Mouse (Mus musculus): ENCODE measurements around the gene Dgki.

The Dgki gene

DNA sequence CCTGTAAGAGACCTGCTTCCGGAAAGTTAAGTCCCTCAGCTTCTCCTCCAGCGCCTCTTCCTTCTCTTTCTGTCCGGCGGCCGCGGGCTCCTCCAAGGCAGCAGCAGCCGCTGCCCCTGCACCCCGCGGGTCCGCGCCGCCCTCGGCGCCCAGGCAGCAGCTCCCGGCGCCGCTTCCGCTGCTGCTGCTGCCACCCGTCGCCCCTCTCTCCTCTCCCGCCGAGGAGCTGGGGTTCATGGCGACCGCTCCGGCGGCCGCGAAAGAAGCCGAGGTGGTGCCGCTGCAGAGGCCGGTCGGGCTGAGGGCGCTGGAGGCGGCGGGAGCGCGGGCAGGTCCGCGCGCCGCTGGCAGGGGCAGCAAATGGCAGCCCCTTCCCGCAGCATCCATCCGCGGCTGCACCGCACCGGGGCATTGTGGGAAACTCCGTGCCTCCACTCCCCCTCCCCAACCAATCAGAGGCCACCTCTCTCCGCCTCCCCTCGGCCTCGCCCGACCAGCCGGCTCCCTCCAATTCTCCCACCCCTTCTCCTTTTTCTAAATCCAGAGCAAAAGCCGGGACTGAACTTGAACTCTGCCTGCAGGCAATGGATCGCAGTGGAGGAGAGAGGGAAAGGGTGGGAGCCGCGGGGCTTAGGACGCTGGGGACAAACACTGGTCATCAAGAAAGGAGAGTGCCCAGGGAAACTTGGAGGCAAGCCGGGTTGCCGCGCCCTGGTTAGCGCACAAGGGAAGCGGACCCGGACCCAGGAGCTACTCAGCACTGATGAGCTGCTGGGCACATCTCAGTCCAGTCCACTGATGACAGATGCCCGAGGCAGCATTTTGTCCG is at the start of gene Dgki:
Dgki (minus strand) TSS at position 623 of the 829 bp plus-strand sequence.
- DNase-seq (ENCODE audit: extremely low spot score), result peak; percentile 66

DNA sequence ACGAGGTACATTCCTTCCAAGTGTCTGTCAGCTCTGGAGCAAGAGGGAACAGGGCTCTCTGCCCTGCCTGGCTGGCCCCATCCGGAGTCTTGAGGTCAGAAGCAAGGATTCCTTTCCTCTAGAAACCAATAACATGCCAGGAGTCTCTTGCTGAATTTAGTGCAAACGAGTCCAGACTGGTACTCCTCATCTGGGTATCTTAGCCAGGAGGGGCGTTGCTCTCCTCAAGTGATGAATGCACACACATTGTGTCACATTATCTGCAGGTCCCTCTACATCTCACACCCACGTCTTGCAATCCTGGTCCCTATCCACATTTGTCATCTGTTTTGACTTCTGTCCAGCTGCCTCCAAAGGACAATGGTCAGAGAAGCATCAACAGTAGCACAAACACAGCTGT is 47.6 kb upstream of the Dgki start:
- DNase-seq (ENCODE audit: extremely low spot score), result no peak

DNA sequence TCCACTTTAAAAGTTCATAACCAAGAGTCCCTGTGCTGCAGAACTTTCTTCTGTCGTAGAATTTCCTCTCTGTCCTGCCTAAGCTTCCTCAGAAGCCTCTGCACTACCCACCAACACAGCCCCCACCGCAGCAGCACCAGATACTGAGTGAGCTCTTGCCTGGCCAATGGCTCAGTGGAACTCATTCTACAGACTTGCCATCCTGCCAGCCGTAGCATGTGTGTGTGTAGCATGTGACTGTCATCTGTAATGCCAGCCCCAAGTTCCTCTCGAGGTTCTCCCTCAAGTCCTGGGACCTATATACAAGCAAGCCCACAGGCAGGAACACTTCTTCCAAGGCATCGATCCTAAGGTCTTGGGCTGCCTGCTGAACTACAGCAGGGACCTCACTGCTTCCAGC is 38.1 kb upstream of the Dgki start:
- no peak for DNase-seq (ENCODE audit: extremely low spot score)

DNA sequence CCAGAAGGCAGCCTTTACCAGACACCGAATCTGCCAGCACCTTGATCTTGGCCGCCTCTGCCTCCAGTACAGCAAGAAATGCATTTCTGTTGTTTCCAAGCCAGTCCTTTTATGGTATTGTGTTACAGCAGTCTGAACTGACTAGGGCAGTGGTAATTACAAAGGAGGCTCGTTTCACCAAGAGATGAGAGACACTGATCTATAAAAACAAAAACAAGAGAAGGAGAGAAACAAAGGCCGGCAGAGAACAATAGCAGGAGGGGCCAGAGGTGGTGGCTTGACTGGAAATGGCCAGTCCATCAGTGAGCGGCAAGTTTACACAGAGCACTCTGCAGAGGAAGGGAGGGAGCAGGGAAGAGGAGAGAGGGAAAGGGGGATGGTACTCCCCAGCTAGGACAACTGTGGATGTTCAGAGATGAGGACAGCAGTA is 36.9 kb upstream of the Dgki start:
- no peak for DNase-seq (ENCODE audit: extremely low spot score)

DNA sequence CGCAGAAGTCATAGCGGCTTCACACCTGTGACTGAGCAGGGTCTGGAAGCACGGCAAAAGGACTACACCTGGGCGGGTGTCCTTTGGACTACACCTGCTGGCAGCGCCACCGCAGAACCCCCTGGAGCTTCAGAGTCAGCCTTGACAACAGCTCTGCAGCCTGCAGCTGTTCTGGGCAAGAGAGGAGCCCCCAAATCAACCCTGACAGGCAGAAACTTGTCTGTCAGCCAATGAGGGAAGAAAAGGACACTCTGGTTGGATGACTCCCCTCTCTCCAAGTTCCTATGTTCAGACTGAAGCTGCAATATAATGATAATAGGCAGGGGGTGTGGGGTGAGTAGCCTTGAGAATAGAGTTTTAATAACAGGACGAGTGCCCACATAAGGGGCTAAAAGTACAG is 36.4 kb upstream of the Dgki start:
- no peak for DNase-seq (ENCODE audit: extremely low spot score)

DNA sequence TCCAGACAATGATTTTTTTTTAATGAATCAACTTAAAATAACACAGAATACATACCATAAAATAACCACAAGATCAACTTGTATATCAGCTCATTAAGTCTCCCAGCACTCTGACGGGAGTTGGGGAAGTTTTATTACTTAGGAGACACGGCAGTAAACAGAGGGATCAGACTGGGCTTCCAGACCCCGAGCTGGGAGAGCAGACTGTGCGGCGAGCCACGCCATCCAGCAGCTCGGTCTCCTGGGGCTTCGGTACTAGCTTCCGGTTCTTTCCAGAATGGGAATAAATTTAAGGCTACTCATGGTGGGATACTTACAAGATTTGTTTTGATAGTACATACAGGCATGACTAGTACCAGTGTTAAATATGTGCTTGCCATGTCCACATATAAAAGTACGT is 32.9 kb upstream of the Dgki start:
- DNase-seq (ENCODE audit: extremely low spot score), result no peak

DNA sequence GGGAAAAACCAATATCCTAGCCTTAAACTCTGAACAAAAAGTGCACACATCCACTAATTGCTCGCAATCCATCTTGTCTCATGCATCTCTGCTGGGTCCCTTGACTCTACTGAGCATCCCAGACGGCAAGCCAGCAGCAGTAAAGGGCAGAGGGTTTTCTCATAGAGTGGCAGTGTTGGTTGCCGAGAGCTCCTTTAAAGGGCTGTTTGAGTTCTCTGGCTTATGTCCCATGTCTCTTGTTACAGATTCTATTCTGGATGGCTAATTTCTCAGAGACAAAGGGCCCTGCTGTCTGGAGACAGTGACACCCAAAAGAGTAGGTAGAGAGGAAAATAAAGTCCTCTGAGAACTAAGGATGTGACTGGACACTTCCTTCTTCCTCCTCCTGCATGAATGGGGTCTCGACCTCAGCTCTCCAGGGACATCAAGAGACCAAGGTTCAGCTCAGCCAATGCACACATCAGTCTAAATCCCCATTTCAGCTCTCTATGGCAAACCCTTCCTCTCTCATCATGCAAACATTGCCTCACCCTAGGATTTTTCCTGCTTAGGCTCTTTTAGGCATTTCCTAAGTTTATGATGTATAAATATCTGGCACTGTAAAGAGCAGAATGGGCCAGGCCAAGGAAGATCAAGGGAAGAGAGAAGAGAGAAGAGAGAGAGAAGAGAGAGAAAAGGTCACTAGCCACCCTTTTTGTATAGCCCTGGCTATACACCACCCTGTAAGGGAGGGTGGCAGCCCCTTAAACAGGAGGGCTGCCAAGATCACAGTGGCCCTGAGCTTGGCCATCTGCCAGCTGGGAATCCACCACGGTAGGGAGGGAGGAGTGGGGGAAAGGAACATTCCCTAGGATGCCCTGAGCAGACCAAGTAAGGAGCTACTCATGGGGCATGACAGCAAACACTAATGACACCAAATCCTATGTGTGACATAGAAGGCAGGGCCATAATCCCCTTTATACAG is 30.2 kb upstream of the Dgki start:
- no peak for DNase-seq (ENCODE audit: extremely low spot score)

DNA sequence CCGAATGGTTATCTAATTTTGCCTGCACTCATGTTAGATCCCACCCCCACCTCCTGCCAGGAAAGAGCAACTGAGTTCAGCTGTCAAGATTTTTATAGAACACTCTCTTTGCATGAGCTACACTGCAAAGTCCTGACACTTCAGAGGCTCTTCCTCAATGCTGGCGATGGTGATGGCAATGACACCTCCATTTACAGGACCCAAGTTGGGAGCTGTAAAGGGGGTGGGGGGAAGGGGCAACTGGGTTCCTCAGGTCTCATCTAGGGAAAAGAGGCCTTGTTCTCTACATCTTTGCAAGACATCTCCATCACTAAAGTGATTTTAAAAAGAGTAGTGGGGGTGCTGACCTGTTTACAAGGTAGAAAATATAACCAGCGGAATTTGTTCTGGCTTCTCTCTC is 29.4 kb upstream of the Dgki start:
- DNase-seq (ENCODE audit: extremely low spot score), result no peak

DNA sequence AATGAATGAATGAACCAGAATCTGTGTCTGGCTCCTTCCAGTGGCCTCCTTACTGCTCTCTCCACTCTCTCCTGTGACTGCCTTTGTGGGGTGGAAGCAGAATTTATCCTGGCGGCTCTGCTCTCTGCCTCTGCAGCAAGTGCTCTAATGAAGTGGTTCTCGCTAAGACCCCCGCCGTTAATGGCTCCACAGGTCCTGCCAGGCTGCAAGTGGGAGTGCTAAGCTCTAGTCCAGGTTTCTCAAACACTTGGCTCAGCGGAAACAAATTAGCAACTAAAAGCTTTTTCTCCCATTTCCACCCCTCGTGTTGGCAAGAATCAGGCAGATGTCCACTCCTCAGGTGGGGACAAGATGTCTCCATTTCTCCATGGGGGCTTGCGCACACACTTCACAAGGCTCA is 28.7 kb upstream of the Dgki start:
- DNase-seq (ENCODE audit: extremely low spot score), result no peak

DNA sequence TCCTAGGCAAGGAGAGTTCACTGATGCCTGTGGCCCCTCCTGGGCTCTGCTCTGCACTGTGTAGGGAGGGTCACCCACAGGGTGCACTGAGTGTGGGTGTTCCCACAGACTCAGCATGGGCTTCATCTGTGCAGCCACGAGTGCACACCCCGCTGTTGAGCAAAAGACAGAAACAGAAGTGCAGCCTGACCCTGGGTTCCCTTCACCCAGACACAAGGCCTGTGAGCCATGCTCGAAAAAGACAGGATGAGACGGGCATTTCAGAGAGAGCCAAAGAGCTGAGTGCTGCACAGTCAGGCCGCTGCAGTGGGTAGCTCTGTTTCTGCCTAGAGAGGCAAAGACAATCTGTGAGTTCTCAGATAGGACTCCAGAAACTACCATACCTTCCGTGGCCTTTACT is 27.5 kb upstream of the Dgki start:
- DNase-seq (ENCODE audit: extremely low spot score), result no peak

DNA sequence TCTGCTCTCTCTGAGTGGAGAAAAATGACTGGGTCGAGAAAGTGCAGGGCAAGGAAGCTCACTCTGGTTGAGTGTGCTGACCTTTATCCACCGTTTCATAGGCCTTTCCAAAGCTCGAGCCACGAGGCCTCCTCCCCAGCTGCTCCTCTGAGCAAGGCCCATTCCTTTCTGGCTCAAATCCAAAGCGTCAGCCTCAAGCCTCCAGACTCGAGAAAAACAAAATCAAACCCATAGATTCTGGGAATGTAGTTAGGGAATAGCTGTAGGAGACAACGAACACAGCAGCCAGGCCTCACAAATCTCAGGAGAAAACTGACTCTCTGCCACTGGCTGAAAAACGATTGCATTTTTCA is 26.6 kb upstream of the Dgki start:
- DNase-seq (ENCODE audit: extremely low spot score), result no peak

DNA sequence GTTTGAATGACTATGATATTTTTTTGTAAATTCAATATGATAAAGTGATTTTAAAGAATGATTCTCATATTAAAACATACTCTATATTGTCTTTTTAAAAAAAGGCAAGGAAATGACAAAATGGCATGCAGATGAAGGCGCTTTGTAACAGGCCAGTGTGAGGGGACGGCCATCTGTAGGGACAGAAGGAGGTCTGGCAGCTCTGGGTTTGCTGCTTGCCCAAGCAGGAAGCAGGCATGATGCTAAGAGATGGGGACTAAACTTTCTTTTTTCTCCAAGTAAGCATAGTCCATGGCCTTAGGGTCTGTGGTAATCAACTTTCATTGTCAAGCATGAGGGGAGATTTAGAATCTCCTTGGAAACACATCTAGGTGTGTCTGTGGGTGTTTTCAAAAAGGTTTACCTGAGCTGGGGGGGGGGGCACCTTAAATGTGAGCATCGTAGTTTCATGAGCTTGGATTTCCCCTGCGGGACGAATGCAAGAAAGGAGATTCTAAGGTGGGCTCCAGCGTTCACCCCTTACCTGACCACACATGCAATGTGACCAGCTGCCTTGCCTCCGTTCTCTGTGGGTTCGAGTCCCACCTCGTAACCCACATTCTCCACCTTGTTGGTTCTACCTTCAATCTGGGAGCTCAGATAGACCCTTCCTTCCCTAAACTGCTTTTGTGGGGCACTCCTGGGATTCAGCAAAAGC is 26.1 kb upstream of the Dgki start:
- DNase-seq (ENCODE audit: extremely low spot score), result no peak

DNA sequence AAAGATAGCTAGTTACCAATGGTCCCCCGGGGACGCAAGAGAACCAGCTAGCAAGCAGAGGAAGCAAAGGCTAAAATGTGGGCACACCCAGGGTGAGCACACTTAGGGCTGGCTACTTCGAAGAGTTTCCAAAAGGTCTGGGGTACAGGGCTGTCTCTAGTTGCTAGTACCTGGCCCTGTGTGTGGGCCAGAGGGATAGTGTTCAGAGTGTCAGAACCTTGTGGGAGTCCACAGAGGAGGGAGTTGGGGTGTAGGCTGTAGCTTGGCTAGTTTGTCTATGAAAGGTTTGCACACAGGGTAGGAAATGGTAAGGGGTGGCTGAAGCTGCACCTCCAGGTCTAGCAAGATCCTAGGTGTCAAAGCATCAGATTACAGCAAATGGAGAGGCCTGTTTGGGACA is 25.1 kb upstream of the Dgki start:
- no peak for DNase-seq (ENCODE audit: extremely low spot score)

DNA sequence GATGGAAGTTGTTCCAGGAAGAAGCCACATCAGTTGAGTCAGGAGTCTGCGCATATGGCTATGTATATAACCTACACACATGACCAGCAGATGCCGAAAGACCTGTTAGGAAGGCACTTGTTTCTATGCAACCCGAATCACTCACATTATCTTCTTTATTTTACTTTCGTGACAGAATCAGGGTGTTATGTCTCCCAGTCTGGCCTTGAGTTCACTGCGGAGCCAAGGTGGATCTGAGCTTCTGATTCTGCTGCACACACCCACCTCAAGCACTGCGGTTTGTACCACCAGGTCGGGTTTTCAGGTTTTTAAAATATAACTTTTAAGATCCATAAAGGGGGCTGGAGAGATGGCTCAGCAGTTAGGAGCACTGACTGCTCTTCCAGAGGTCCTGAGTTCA is 22.7 kb upstream of the Dgki start:
- DNase-seq (ENCODE audit: extremely low spot score), result no peak

DNA sequence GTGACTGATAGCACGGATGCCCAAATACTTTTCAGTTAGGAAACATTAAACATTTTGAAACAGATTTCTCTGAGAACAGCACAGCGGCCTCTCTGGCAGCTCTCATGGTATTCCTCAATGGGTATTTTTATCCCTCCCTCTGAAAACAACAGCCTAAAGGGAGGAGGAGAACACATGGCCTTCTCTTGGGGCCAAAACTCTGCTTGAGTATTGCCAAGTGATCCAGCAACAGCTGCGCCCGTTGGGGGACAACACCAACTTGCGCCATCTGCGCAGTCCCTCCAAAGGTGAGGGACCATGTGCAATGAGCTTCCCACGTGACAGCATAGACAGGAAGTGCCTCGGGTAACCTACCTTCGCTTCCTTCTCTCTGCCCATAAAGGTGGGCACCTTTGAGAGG is 22.1 kb upstream of the Dgki start:
- DNase-seq (ENCODE audit: extremely low spot score), result no peak

DNA sequence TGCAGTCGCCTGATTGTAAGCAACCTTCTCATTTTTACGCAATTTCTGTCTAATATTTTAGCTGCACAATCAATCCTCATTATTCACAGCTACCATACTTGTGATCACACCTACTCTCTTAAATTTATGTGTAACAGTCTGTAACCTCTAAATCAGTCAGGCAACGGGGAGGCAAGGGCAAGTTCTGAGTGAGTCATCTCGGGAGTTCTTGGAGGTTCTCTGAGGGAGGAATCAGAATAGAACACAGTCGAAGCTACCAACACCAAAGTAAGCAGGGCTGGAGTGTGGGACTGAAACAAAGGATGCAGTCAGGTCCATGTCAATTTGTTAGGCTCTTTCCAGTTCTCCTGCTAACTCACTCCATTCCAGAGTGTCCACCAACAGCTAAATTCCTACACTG is 17.9 kb upstream of the Dgki start:
- DNase-seq (ENCODE audit: extremely low spot score), result no peak

DNA sequence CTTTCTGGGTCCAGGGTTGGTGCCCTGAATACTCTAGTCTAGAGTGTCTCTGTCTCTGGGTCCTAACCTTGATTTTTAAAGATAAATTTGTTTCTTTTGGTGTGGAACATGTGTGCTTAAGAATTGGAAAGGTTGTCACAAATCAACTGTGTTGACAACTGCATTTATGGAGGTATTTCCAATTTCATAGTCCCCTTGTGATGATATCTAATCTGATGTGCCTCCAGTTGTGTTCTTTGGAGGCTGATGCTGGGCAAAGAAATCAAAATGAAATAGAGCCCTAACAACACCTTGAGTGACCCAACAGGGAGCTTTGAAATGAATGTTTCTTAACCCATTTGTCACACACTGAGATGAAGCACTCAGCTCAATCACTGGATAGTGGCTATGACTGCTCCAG is 15.5 kb upstream of the Dgki start:
- no peak for DNase-seq (ENCODE audit: extremely low spot score)

DNA sequence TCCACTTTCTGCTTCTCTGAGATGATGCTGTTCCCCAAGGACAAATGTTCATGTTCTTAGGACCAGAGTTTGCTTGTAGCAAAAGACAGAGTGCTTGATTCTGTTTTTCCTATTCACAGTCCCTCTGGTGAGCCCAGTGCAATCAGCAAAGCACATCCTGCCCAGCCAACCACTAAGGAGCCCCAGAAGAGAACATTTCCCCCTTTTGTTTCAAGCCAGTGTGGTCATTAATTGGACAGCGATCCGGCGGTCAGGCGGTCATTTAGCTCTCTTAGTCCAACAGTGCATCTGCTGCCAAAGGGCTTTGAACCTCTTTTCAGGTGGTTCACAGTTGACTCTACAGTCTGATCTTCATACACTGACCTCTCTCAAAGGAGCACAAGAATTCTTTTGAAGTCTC is 10.6 kb upstream of the Dgki start:
- DNase-seq (ENCODE audit: extremely low spot score), result no peak

DNA sequence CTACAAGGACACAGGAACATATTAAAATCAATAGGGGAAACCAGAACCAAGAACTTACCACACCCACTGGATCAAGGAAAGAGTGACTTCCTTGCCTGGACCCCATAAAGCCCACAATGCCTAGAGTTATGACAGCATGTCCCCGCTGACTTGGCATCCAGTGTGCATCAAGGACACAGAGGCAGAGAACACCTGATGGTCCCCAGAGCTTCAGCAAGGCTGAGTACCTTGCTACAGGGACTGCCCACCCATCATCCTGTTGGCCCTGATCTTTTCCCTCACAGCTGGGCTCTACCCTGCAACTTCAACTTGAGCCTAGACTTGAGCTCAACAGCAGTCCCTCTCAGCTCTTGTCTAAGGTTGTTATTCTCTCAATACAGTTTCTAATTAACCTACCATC is 6.6 kb upstream of the Dgki start:
- DNase-seq (ENCODE audit: extremely low spot score), result no peak

DNA sequence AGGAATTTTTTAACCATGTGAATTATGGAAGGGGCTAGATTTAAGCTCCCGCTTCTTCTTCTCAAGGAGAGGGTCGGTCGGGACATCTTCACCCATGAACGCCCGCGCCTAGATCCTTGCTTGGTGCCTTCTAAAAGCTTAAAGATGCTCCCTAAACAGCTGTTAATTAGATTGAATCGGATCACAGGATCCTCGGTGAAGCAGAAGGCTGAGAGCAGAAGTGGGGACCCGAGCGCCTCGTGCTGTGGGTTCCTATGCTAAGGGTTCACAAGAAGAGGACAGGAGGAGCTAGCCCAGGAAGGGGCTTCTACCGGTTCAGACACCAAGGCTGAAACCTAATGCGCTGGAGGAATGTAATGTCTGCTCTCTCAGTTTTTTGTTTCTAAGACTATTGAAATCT is 508 bp upstream of the Dgki start:
- no peak for DNase-seq (ENCODE audit: extremely low spot score)

DNA sequence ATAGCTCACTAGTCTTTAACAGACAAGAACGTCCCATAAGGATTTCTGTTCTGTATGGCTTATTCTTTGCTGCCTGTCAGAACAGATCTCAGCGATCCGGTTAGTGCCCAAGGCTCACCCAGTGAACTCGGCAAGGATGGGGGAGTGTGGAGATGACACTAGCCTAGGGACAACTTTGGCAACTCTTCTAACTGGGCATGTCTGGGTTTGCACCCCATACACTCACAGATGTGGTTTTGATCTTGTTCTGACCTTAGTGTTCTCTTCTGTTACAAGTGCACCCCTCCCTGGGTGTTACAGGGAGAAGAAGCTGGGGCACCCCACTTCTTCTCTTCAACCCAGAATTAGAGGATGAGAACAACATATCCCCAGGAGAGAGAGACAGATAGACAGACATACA is 1.0 kb downstream of the Dgki start:
- DNase-seq (ENCODE audit: extremely low spot score), result no peak

DNA sequence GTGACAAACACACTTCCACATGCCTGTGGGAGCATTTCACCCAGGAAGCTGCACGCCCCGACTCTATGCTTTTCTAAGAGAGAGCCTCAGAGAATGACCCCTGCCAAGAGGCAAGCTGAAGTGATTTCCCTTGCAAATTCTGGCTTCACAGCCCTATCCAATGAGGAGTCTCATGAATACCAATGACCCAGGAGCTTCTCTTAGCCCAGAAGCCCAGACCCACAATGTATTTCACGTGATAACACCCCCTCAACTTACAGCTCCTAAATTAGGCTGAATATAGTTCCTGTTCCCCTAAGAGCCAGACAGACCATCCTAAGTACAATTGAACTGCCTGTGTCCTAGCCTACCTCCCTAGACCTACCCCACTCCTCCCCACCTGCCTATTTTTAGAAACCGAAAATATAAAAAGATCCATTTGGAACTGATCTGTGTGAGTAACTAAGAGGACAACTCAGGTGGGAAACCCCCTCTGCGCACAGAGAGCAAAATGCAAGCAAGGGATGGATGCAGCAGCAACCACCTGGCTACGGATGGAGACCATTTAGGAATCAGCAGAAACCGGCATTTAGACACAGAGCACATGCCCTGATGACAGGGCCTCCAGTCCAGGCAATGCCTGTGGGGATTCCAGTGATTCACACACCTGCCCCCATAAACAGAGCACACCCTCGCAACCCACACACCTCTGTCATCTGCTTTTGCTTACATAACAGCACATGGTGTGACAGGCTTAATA is 2.1 kb downstream of the Dgki start:
- no peak for DNase-seq (ENCODE audit: extremely low spot score)
